In the genomic region with DNA sequence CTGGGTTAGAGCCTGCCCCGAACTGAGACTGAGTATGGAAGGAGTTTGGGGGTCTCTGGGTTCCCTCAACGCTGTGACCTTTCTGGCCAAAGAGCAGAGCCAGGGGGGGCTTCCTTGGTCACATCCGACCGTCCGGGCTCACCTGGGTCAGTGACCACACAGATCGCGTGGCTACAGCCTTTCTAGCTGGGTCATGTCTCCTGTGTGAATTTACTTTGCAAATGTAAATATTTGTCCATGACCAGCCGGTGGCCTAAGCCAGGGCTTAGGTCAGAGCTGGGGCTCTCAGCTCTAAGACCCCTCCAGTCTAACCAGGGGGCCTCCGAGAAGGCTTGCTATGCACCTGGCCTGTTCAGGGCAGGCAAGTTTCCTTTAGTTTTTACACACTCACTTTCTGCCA, we compare ENCODE assay signal across 25 mouse cellular contexts. TPM values are rescaled to one million over a fixed set of nuclear protein-coding genes. Genes with fewer than 3 reads are reported as not detected.
DNase-seq lines count a peak whose midpoint lies in the region; ATAC-seq and TF ChIP-seq lines count a peak whose summit lies in the region.
"Had no signal": no experiment of that assay in that cellular context is flagged by ENCODE, and none has a peak within 500 bp of the region (broad histone marks: within the 10 kb centered on the region; RNA-seq: fewer than 3 reads in every experiment).

No protein-coding gene starts in this region.

- TF ChIP-seq CTCF in stomach, postnatal 0 days (IDR thresholded peaks at IDR 0.05; ENCODE audit: low read depth) = no peak

- 83% methylated on average over 9 of the region's 9 CpGs for whole genome bisulfite sequencing in forebrain, embryonic 10.5 days
- WGBS in forebrain, embryonic 15.5 days = 90% methylated on average over 9 of the region's 9 CpGs
- WGBS in neural tube, embryonic 12.5 days = 85% methylated on average over 9 of the region's 9 CpGs
- WGBS in liver, embryonic 15.5 days (ENCODE audit: insufficient replicate concordance) = 69% methylated on average over 9 of the region's 9 CpGs
- WGBS in stomach, postnatal 0 days = 42% methylated on average over 9 of the region's 9 CpGs

- no peak overlapping the region for H3K4me2 ChIP-seq in forebrain, embryonic 15.5 days (replicated peaks)
- no peak overlapping the region for H3K4me2 ChIP-seq in neural tube, embryonic 12.5 days (replicated peaks)
- H3K4me2 ChIP-seq in liver, embryonic 15.5 days = peak overlapping the region; percentile 17; the same call in 1 of the 2 replicates
- peak overlapping the region; percentile 29; the same call in 1 of the 2 replicates for H3K4me2 ChIP-seq in stomach, postnatal 0 days (replicated peaks; ENCODE audit: low read depth)
- H3K4me2 ChIP-seq: embryonic facial prominence, embryonic 15.5 days; hindbrain, embryonic 14.5 days had no signal

- H3K27ac ChIP-seq in forebrain, embryonic 10.5 days = 0 out of 2 replicates have a peak overlapping the region, but pooled peaks have one; percentile 35
- no peak overlapping the region for H3K27ac ChIP-seq in forebrain, embryonic 15.5 days (replicated peaks)
- H3K27ac ChIP-seq in neural tube, embryonic 12.5 days = no peak overlapping the region
- H3K27ac ChIP-seq in liver, embryonic 15.5 days (replicated peaks) = no peak overlapping the region
- peak overlapping the region; percentile 79 for H3K27ac ChIP-seq in stomach, postnatal 0 days (replicated peaks)
- H3K27ac ChIP-seq: gastrocnemius, adult 2 months; hindbrain, embryonic 14.5 days had no signal

- no peaks in the 10 kb centered on the region for H3K9me3 ChIP-seq in forebrain, embryonic 10.5 days
- H3K9me3 ChIP-seq in forebrain, embryonic 15.5 days = no peaks in the 10 kb centered on the region
- H3K9me3 ChIP-seq in neural tube, embryonic 12.5 days = no peaks in the 10 kb centered on the region
- H3K9me3 ChIP-seq in liver, embryonic 15.5 days (replicated peaks) = no peaks in the 10 kb centered on the region
- no peaks in the 10 kb centered on the region for H3K9me3 ChIP-seq in stomach, postnatal 0 days (ENCODE audit: control insufficient read depth, low read length)
- H3K9me3 ChIP-seq: embryonic facial prominence, embryonic 15.5 days; G1E; megakaryocyte, embryonic 14.5 days had no signal

- no peak overlapping the region for H3K4me3 ChIP-seq in forebrain, embryonic 10.5 days
- no peak overlapping the region for H3K4me3 ChIP-seq in forebrain, embryonic 15.5 days
- H3K4me3 ChIP-seq in neural tube, embryonic 12.5 days = no peak overlapping the region
- no peak overlapping the region for H3K4me3 ChIP-seq in liver, embryonic 15.5 days (replicated peaks)
- H3K4me3 ChIP-seq in stomach, postnatal 0 days (ENCODE audit: low read depth, low read length) = no peak overlapping the region
- H3K4me3 ChIP-seq: embryonic facial prominence, embryonic 15.5 days; gastrocnemius, adult 2 months; megakaryocyte, embryonic 14.5 days had no signal

- H3K27me3 ChIP-seq in forebrain, embryonic 10.5 days (ENCODE audit: poor library complexity, severe bottlenecking) = no peaks in the 10 kb centered on the region
- H3K27me3 ChIP-seq in forebrain, embryonic 15.5 days = no peaks in the 10 kb centered on the region
- H3K27me3 ChIP-seq in neural tube, embryonic 12.5 days (replicated peaks) = no peaks in the 10 kb centered on the region
- no peaks in the 10 kb centered on the region for H3K27me3 ChIP-seq in liver, embryonic 15.5 days
- no peaks in the 10 kb centered on the region for H3K27me3 ChIP-seq in stomach, postnatal 0 days (ENCODE audit: control insufficient read depth, insufficient read depth, low read length)
- H3K27me3 ChIP-seq: embryonic facial prominence, embryonic 15.5 days had no signal

- peaks cover 32% of the 10 kb centered on the region for H3K36me3 ChIP-seq in forebrain, embryonic 10.5 days (replicated peaks)
- H3K36me3 ChIP-seq in forebrain, embryonic 15.5 days = no peaks in the 10 kb centered on the region
- no peaks in the 10 kb centered on the region for H3K36me3 ChIP-seq in neural tube, embryonic 12.5 days
- no peaks in the 10 kb centered on the region for H3K36me3 ChIP-seq in liver, embryonic 15.5 days (replicated peaks)
- no peaks in the 10 kb centered on the region for H3K36me3 ChIP-seq in stomach, postnatal 0 days (ENCODE audit: control insufficient read depth, insufficient read depth, low read length)
- H3K36me3 ChIP-seq: embryonic facial prominence, embryonic 15.5 days; G1E had no signal

- ATAC-seq in forebrain, embryonic 15.5 days (replicated peaks) = no peak
- no peak for ATAC-seq in neural tube, embryonic 12.5 days (ENCODE audit: low FRiP score, low read depth)
- peak; percentile 57 for ATAC-seq in liver, embryonic 15.5 days (ENCODE audit: insufficient read depth)
- ATAC-seq in stomach, postnatal 0 days (ENCODE audit: low FRiP score, low TSS enrichment) = no peak
- ATAC-seq: activated CD4-positive, CD25-positive, alpha-beta regulatory T cell, adult 4 months; midbrain, embryonic 16.5 days had no signal

- H3K9ac ChIP-seq in forebrain, embryonic 15.5 days (replicated peaks) = no peak overlapping the region
- H3K9ac ChIP-seq in neural tube, embryonic 12.5 days = 0 out of 2 replicates have a peak overlapping the region, but pooled peaks have one; percentile 8
- H3K9ac ChIP-seq in liver, embryonic 15.5 days = no peak overlapping the region
- 0 out of 2 replicates have a peak overlapping the region, but pooled peaks have one; percentile 31 for H3K9ac ChIP-seq in stomach, postnatal 0 days (ENCODE audit: low read length)
- H3K9ac ChIP-seq: embryonic facial prominence, embryonic 15.5 days had no signal

- TF ChIP-seq EP300 in stomach, postnatal 0 days (optimal IDR thresholded peaks at IDR 0.05) = no peak

- peaks cover 12% of the 10 kb centered on the region for H3K4me1 ChIP-seq in forebrain, embryonic 10.5 days
- H3K4me1 ChIP-seq in forebrain, embryonic 15.5 days = peaks cover 8% of the 10 kb centered on the region; the same call in 1 of the 2 replicates
- H3K4me1 ChIP-seq in neural tube, embryonic 12.5 days = peaks cover 7% of the 10 kb centered on the region
- H3K4me1 ChIP-seq in liver, embryonic 15.5 days (replicated peaks) = peaks cover 25% of the 10 kb centered on the region
- H3K4me1 ChIP-seq in stomach, postnatal 0 days (replicated peaks; ENCODE audit: control insufficient read depth, insufficient read depth) = peaks cover 12% of the 10 kb centered on the region; the same call in 1 of the 2 replicates

- no peak for DNase-seq in forebrain, embryonic 10.5 days (ENCODE audit: extremely low spot score, low spot score)
- DNase-seq in neural tube, embryonic 10.5 days (ENCODE audit: extremely low spot score, low spot score) = no peak
- DNase-seq in stomach, postnatal 0 days (ENCODE audit: low spot score) = no peak
- DNase-seq in thymus, postnatal 14 days = no peak
- no peak for DNase-seq in spleen, postnatal 4 days (ENCODE audit: low spot score in 2 of 2)
- DNase-seq: adrenal gland, postnatal 25 days; cerebellum, adult 11 months; cerebellum, postnatal 25 days; embryo, embryonic 11 days; gastrocnemius, adult 2 months; heart, postnatal 36 days; kidney, adult 18-20 months; kidney, postnatal 25 days; layer of hippocampus, adult 9-11 months; right cerebral cortex, postnatal 25 days; thymus, postnatal 4 days had no signal

RNA-seq across cellular contexts. Expression of a gene that starts 12.7 kb away (rescaled TPM):
- 29.0 and 31.3 TPM in 2 replicates for polyA plus RNA-seq in forebrain, embryonic 10.5 days (2016; fragmentation: Nextera tagmentation; extraction: Ambion mirVana)
- polyA plus RNA-seq in forebrain, embryonic 15.5 days (2015; fragmentation: Nextera tagmentation; extraction: Ambion mirVana) = 22.4 and 23.4 TPM in 2 replicates
- 27.6 and 28.7 TPM in 2 replicates for polyA plus RNA-seq in neural tube, embryonic 12.5 days (2016; fragmentation: Nextera tagmentation; extraction: Ambion mirVana)
- polyA plus RNA-seq in liver, embryonic 15.5 days (2015; fragmentation: Nextera tagmentation; extraction: Ambion mirVana) = 3.5 and 3.7 TPM in 2 replicates
- 48.7 and 51.3 TPM in 2 replicates for polyA plus RNA-seq in stomach, postnatal 0 days (2015; fragmentation: Nextera tagmentation; extraction: Ambion mirVana)
- polyA plus RNA-seq: activated CD4-positive, CD25-positive, alpha-beta regulatory T cell, adult 4 months; G1E had no signal

RNA-seq across cellular contexts. Expression of a gene that starts 40.3 kb away (rescaled TPM):
- polyA plus RNA-seq in forebrain, embryonic 10.5 days (2016; fragmentation: Nextera tagmentation; extraction: Ambion mirVana) = 896 and 966 TPM in 2 replicates
- polyA plus RNA-seq in forebrain, embryonic 15.5 days (2015; fragmentation: Nextera tagmentation; extraction: Ambion mirVana) = 762 and 793 TPM in 2 replicates
- polyA plus RNA-seq in neural tube, embryonic 12.5 days (2016; fragmentation: Nextera tagmentation; extraction: Ambion mirVana) = 819 and 832 TPM in 2 replicates
- 255 and 279 TPM in 2 replicates for polyA plus RNA-seq in liver, embryonic 15.5 days (2015; fragmentation: Nextera tagmentation; extraction: Ambion mirVana)
- polyA plus RNA-seq in stomach, postnatal 0 days (2015; fragmentation: Nextera tagmentation; extraction: Ambion mirVana) = 231 and 235 TPM in 2 replicates

RNA-seq across cellular contexts. Expression of a gene that starts 40.6 kb away (rescaled TPM):
- 29.7 and 31.6 TPM in 2 replicates for polyA plus RNA-seq in forebrain, embryonic 10.5 days (2016; fragmentation: Nextera tagmentation; extraction: Ambion mirVana)
- polyA plus RNA-seq in forebrain, embryonic 15.5 days (2015; fragmentation: Nextera tagmentation; extraction: Ambion mirVana) = 29.5 and 31.6 TPM in 2 replicates
- 26.7 and 26.9 TPM in 2 replicates for polyA plus RNA-seq in neural tube, embryonic 12.5 days (2016; fragmentation: Nextera tagmentation; extraction: Ambion mirVana)
- polyA plus RNA-seq in liver, embryonic 15.5 days (2015; fragmentation: Nextera tagmentation; extraction: Ambion mirVana) = 12.0 and 13.4 TPM in 2 replicates
- polyA plus RNA-seq in stomach, postnatal 0 days (2015; fragmentation: Nextera tagmentation; extraction: Ambion mirVana) = 19.1 and 19.6 TPM in 2 replicates

Comparison
In these comparisons a context has a peak if more than half of its experiments do, and no peak if none do; other contexts are left out.
1. H3K27ac ChIP-seq: peak in forebrain, embryonic 10.5 days (single experiment) and stomach, postnatal 0 days (single experiment); none in forebrain, embryonic 15.5 days (single experiment), neural tube, embryonic 12.5 days (single experiment) and liver, embryonic 15.5 days (single experiment).
2. H3K4me2 ChIP-seq: peak in liver, embryonic 15.5 days (single experiment) and stomach, postnatal 0 days (single experiment); none in forebrain, embryonic 15.5 days (single experiment) and neural tube, embryonic 12.5 days (single experiment).
3. H3K9ac ChIP-seq: peak in neural tube, embryonic 12.5 days (single experiment) and stomach, postnatal 0 days (single experiment); none in forebrain, embryonic 15.5 days (single experiment) and liver, embryonic 15.5 days (single experiment).